Mouse (Mus musculus) lung, embryonic 14.5 days (tissue): ENCODE measurements at regions not wholly inside any gene's neighbourhood (a gene's known extent, or its start where the extent isn't known, plus 50 kb on each side); places are given as distances from the start of the nearest gene placed in this dataset.
A peak's percentile ranks its signal among the peaks of the same experiment; 100 is the strongest.

Experiments
- ATAC-seq: fragments of 200-750 bp; cut with Nextera tagmentation; 2 replicates; pipeline ENCODE4 v1.8.0; 2017; ENCODE audit warnings: mild to moderate bottlenecking, moderate TSS enrichment, moderate library complexity; ENCODE audit not compliant: insufficient read depth
- DNase-seq: peaks from one replicate; pipeline ENCODE4 v3.0.0-alpha.2; 2015
- H3K27ac ChIP-seq: fragments of 300-500 bp; sonication (generic); 2 replicates; pipeline ENCODE4 v1.5.1; 2014; ENCODE audit warnings: low read depth, mild to moderate bottlenecking, moderate library complexity
- H3K27me3 ChIP-seq: fragments of 300-500 bp; sonication (generic); 2 replicates; pipeline ENCODE4 v1.6.1; 2014; ENCODE audit warnings: low read length, control low read depth; ENCODE audit not compliant: insufficient read depth
- H3K36me3 ChIP-seq: fragments of 300-500 bp; sonication (generic); 2 replicates; pipeline ENCODE4 v1.6.1; 2014; ENCODE audit warnings: control low read depth; ENCODE audit not compliant: insufficient read depth
- H3K4me1 ChIP-seq: fragments of 300-500 bp; sonication (generic); 2 replicates; pipeline ENCODE4 v1.6.1; 2014; ENCODE audit warnings: antibody characterized with exemption, control low read depth; ENCODE audit not compliant: insufficient read depth
- H3K4me2 ChIP-seq: fragments of 300-500 bp; sonication (generic); 2 replicates; pipeline ENCODE4 v1.6.1; 2014; ENCODE audit warnings: mild to moderate bottlenecking
- H3K4me3 ChIP-seq: fragments of 300-500 bp; sonication (generic); 2 replicates; pipeline ENCODE4 v1.5.1; 2014; ENCODE audit warnings: low read depth, low read length
- H3K9ac ChIP-seq: fragments of 300-500 bp; sonication (generic); 2 replicates; pipeline ENCODE4 v1.6.1; 2014
- H3K9me3 ChIP-seq: fragments of 300-500 bp; sonication (generic); 2 replicates; pipeline ENCODE4 v1.6.1; 2016; ENCODE audit warnings: low read depth, low read length, control low read depth
- CTCF ChIP-seq: IDR thresholded peaks from 2 replicates; pipeline ENCODE4 v1.5.1; 2016; ENCODE audit warnings: antibody characterized with exemption, low read depth
- WGBS: fragments of 180-500 bp; shearing (Covaris S2); extraction: QIAGEN DNeasy Blood & Tissue Kit; methylation state at CpG from one replicate; pipeline ENCODE4 v1.1.7; 2014; 5-methylcytosine and 5-hydroxymethylcytosine counted together

DNA sequence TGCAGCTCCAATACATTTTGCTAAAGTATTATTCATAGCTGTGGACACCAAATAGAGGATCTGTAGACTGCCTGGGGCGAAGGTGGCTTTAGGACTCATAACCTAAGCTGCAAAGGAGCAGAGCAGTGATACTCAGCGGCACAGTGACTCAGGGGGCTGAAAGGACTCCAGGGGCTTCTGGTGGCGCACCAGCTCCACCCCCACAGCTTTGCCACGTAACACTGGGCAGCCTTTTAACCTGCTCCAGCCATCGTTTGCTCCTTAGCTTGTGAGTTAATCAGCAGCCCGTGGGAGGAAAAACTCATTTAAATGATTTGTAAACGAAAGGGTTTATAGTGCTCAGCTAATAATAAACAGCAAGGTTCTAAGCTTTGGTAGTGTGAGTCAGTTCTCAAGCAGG, 532.4 kb downstream of the Elavl2 start:
- H3K27ac ChIP-seq: no peak overlapping the region
- ATAC-seq (no peak), DNase-seq (no peak)
- no peak overlapping the region for H3K4me2 ChIP-seq
- no peak overlapping the region for H3K9ac ChIP-seq
- H3K9me3 ChIP-seq: no peaks in the 10 kb centered on the region
- H3K27me3 ChIP-seq: no peaks in the 10 kb centered on the region
- H3K36me3 ChIP-seq: no peaks in the 10 kb centered on the region
- 47% methylated on average over 7 of the region's 7 CpGs for WGBS
- no peak overlapping the region for H3K4me3 ChIP-seq
- no peak for TF ChIP-seq CTCF
- no peaks in the 10 kb centered on the region for H3K4me1 ChIP-seq

DNA sequence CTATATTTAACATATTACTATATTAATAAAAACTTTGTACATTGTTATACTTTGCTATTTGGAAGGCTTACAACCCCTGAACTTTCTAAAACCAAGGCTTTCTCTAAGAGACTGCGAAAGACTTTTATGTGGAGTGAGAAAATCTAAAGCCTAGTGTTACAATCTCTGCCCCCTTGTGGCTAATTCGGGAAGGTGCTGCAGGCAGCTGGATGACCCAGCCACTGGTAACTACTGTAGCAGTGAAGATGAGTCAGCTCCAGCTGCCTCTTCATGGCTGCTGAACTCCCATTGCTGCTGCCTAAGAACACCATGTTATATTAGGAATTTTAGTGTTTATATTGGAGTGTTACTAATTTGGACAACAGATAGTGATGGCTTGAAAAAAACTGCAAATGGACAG, 539.7 kb downstream of the Elavl2 start:
- peak; percentile 40; the same call in 1 of the 2 replicates for TF ChIP-seq CTCF
- ATAC-seq (no peak), DNase-seq (peak; percentile 56)

DNA sequence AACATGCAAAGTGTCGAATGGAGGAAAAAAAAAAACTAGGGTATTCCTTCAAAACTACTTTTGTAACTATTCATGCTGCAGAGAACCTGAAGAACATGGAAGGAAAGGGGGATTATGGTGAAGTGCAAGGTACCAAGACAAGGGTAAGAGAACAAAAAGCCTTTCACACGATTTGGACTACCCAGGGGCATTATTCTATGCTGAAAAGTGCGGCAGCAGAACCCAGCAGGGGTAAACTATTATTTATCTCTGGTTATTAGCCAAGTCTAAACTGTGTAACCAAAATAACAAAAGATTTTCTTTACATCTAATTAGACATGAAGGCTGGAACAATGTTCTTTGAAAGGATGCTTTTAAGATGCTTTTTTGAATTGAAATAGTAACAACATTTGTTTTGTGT, 560.8 kb downstream of the Elavl2 start:
- 60% methylated on average over 3 of the region's 3 CpGs for WGBS
- ATAC-seq: no peak
- no peak for DNase-seq
- H3K9ac ChIP-seq: no peak overlapping the region
- no peak overlapping the region for H3K4me2 ChIP-seq
- no peaks in the 10 kb centered on the region for H3K9me3 ChIP-seq
- H3K27ac ChIP-seq: no peak overlapping the region
- no peak overlapping the region for H3K4me3 ChIP-seq
- H3K36me3 ChIP-seq: no peaks in the 10 kb centered on the region
- no peak for TF ChIP-seq CTCF
- H3K27me3 ChIP-seq: no peaks in the 10 kb centered on the region
- H3K4me1 ChIP-seq: no peaks in the 10 kb centered on the region

More for the DNA sequence above, 539.7 kb downstream of the Elavl2 start:
- H3K27ac ChIP-seq: no peak overlapping the region
- no peaks in the 10 kb centered on the region for H3K4me1 ChIP-seq
- H3K9ac ChIP-seq: no peak overlapping the region
- 48% methylated on average over 2 of the region's 2 CpGs for WGBS
- no peaks in the 10 kb centered on the region for H3K36me3 ChIP-seq
- no peak overlapping the region for H3K4me3 ChIP-seq
- H3K27me3 ChIP-seq: no peaks in the 10 kb centered on the region
- no peak overlapping the region for H3K4me2 ChIP-seq
- H3K9me3 ChIP-seq: no peaks in the 10 kb centered on the region

DNA sequence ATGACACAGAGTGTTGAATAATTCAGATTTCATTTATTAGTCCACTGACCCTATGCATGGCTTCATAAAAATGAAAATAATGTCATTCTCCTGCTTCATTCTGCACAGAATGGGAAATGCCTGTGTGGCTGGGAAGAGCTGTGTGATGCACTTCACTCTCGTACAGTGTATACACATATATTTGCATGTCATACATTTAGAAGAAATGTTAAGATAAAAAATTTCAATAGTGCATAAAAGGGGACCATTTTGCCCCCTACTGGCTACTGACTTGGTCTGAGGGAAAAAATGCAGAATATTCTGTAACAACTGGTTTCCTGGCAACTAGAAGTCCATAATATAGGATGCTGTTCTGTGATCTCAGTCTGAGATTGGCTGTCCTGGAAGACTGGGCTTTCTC, 580.5 kb downstream of the Zfp352 start:
- Histone ChIP-seq H3K36me3 (no peaks in the 10 kb centered on the region), H3K27ac (no peak overlapping the region), H3K9ac (no peak overlapping the region), H3K4me2 (no peak overlapping the region), H3K9me3 (no peaks in the 10 kb centered on the region), H3K4me1 (no peaks in the 10 kb centered on the region), H3K27me3 (no peaks in the 10 kb centered on the region), H3K4me3 (no peak overlapping the region)
- 49% methylated on average over 1 of the region's 1 CpGs for WGBS
- no peak for TF ChIP-seq CTCF
- DNase-seq (no peak), ATAC-seq (no peak)

DNA sequence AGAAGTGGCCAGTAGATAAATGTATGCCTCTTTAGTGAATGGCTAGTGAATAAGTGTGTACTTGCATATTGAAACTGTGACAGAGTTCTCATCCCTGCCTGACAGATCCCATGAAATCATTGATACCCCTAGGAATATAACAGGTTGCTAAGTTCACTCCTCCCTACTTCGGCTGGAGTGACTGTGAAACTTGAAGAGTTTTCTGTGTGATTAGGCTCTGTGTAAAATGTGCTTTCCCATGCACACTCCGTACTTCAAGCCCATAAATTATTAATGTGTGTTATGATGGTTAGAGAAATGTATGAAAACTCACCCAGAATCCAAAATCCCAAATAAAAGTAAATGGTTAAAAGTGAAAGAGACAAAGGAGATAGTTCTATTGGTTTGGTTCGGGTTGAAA, 580.0 kb downstream of the Zfp352 start:
- Histone ChIP-seq H3K4me3 (no peak overlapping the region), H3K27me3 (no peaks in the 10 kb centered on the region), H3K9me3 (no peaks in the 10 kb centered on the region), H3K9ac (no peak overlapping the region), H3K27ac (no peak overlapping the region), H3K4me1 (no peaks in the 10 kb centered on the region), H3K4me2 (no peak overlapping the region), H3K36me3 (no peaks in the 10 kb centered on the region)
- DNase-seq (no peak), ATAC-seq (no peak)
- 61% methylated on average over 3 of the region's 3 CpGs for WGBS
- no peak for TF ChIP-seq CTCF

DNA sequence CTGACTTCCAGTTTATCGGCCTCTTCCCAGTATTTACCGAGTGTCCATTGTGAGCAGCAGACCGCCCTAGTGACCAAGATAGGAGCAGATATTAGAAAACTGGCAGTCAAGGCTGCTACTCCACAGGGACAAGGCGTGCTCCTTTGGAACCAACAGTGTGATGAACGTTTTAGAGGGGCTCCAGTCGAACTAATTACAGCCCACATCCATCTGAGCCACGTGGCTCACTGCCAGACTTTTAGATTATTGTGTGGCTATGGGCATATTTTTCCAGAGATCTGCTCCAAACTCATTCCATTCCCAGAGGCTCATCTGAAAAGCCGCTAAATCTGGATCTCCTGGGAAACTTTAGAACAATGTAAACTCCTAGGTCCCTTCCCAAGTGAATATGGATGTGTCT, 578.9 kb downstream of the Zfp352 start:
- Histone ChIP-seq H3K4me1 (no peaks in the 10 kb centered on the region), H3K27me3 (no peaks in the 10 kb centered on the region), H3K4me3 (no peak overlapping the region), H3K27ac (no peak overlapping the region), H3K9me3 (no peaks in the 10 kb centered on the region), H3K4me2 (no peak overlapping the region), H3K36me3 (no peaks in the 10 kb centered on the region), H3K9ac (no peak overlapping the region)
- no peak for TF ChIP-seq CTCF
- DNase-seq (no peak), ATAC-seq (no peak)
- 57% methylated on average over 8 of the region's 8 CpGs for WGBS
